Mouse (Mus musculus) heart, postnatal 0 days (tissue): ENCODE measurements at regions not wholly inside any gene's neighbourhood (a gene's known extent, or its start where the extent isn't known, plus 50 kb on each side); places are given as distances from the start of the nearest gene placed in this dataset.

Source experiments
- CTCF ChIP-seq: IDR thresholded peaks from 2 replicates; pipeline ENCODE4 v1.5.1; 2016; ENCODE audit warnings: antibody characterized with exemption, control low read depth, low read depth
- EP300 ChIP-seq: IDR thresholded peaks from 2 replicates; pipeline ENCODE4 v1.6.1; 2016; ENCODE audit warnings: antibody characterized with exemption, low read depth

- TF ChIP-seq CTCF (no peak), EP300 (no peak)
These were observed 906.1 kb downstream of the Stpg2 start for GRCm38 (mm10) chr3:140111414-140112172.
